Mouse (Mus musculus): ENCODE results near the gene Gcsam.

The Gcsam gene

DNA sequence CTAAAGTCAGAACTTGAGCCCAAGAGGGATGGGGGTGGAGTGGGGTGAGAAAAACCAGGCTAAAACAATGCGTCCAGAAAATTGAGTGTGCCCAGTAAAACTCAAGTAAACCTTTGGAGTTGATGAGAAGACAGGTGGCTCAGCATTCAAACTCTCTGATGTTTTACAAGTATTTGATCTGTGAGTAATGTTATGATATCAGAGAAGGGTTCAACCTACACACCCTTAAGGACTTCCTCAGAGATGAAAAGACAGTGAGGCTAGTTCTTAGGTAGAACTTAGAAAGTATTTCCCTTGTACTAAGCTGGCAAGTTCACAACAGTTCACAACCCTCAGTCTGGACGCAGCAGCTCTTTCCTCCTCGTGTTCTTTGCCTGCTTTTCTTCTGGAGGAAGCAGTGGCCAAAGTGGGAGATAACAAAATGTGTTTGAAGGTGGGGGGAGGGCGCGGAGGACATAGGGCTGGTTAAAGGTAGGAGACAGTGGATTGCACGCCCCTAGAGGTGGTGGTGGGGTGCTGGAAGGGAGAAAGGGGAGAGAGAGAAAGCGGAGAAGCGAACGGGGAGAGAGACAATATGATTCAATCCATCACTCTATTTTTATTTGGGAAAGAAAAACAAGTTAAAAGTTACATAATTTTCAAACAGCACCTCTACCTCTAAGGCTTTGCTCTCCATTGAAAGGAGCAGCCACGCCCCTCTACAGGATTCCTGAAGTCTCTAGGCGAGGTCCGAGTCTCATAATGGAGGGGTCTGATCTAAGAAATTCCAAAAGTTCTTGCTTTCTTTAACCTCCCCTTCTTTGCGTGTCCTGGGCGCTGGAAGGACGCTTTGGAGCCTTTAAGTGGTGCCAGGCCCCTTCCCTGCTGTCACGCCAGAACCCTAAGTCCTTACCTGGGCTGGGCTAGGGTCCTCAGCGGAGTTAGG, 43.1 kb downstream of the Gcsam start:
- DNase-seq, result no peak

DNA sequence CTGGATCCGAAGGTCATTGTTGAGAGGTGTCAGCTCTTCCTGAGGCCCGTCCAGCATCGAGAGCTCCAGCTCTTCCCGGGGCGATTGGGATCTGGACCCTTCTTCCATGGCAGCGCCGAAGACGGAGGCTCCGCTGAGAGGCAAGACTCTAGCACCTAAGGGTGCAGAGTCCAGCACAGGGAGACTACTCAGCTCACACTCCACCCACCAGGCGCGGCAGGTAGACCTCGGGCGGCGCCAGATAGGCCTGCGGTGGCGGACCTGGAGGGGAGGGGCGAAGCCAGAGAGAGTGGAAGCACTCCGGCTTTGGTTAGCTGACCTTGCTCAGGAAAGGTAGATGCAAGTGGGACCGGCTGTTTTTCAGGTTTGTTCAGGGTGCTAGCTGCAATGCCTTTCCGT, 43.8 kb downstream of the Gcsam start, which contains the start of gene BC016579:
TSS of gene BC016579 (minus strand) at position 135 of the 399 bp plus-strand sequence.
- DNase-seq, result peak; percentile 15 to 17

DNA sequence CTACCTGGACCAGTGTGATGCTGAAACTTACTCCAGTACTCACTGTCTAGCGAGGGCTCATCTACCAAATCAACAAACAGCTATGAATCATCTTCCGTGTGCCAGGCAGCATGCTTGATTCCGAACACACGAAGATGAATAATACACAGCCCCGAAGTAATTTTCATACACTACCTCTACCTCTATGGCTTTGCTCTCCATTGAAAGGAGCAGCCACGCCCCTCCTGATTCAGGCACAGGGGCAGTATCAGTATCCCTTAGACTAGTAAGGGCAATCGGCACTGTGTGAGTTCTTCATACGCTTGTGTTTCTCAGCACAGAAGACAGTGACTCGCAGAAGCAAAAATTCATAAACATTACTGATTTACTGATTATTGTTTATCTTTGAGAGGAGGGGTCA, 44.3 kb downstream of the Gcsam start:
- no peak for DNase-seq

- no peak for DNase-seq
These were observed 47.5 kb downstream of the Gcsam start for GRCm38 (mm10) chr16:45657574-45658159.

DNA sequence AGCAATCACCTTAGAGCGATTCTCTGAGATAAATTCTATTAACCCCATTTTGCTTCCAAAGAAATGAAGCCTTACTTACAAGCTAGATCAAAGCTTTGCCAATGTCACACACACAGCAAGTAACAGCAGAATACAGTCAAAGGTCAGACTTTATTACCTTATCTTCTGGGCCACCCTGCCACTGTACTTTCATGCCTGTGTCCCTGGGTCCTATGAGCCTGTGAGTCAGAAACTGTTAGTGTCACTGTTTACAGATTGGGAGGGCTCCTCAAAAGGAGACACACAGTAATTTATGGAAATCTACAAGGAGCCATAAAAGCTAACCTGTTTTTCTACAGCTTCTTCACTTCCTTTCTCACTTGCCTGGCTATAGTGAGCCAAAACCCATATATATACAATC, 48.1 kb downstream of the Gcsam start:
- no peak for DNase-seq

DNA sequence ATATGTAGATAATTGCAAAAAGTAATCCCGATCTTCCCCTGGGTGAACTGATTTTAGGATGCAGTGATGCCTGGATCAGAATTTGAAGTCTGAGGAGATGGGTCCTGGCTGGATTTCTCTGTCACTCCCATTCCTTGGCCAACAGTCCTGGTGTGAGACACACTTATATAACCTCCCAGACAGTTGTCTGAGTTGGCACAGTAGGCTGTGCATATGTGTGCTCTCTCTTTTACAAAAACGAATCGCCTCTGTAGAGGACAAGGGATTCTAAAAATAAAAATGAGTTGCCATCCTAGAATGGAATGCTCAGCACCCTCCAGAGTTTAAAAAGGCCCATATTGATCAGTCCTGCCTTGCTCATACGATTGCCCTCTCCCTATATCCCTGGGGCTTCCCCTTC, 49.4 kb downstream of the Gcsam start:
- no peak for DNase-seq

GRCm38 (mm10) chr16:45662381-45662780, 52.2 kb downstream of the Gcsam start:
- no peak for DNase-seq

DNA sequence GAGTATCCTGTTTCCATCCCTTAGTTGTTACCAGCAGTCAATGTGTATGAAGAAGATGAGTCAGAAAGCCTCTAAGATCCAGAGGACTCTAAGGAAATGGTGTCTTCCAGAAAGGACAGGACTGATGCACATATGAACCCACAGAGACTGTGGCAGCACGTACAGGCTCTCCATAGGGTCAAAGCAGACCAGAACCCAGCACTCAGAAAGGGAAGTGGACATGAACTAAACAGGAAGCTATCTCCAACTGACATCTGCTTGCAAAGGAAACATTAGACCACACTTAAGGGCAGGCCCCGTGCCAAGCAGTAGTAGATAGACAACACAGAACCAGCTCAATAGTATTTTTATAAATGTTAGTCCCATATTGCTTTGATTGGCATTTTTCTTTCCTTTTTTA, 56.0 kb downstream of the Gcsam start:
- no peak for DNase-seq

DNA sequence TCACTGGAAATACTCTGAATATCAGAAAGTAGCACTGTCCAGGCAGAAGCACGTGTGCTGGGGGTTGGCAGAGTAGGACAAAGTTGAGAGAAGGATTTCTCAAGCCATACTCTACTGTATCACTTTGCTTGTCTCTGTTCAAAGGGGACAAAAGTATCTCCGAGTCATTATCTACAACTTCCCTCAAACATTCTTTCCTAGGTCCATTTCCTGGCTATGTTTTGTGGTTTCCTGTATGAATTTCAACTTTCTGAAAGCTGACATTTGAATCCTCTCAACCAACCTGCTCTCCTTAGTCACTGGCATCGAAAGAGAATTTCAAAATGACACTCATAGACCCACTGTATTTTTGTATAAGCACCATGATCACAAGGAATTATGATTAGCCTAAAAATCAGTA, 58.0 kb downstream of the Gcsam start:
- no peak for DNase-seq

DNA sequence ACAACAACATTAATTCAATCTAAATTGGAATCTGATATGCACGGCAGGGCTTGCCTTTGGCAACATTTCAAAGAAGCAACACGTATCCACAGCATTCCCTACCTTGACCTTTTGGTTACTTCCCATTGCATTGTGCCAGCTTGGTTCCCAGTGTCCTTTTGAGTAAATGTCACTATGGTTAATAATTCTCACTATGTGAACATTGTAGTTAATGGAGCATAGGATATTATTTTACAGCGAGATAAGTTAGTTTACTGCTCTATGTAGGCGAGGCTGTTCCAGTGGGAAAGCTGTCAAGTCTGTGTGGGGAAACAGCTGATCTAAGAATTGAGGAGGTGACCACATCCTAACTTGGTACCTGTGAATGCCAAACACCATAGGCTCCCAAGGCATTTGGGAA, 59.8 kb downstream of the Gcsam start:
- no peak for DNase-seq
